Mouse (Mus musculus): Measurements from ENCODE around the gene Man2a1. TPM values are rescaled to one million over a fixed set of nuclear protein-coding genes. Genes with fewer than 3 reads are reported as not detected.

Man2a1 gene
- total RNA-seq, 2 experiments from 2014 or later, result 8.9 to 10.6 TPM

GRCm38 (mm10) chr17:64603134-64603533 is 2.6 kb downstream of the Man2a1 start:
- DNase-seq, result peak; percentile 39

- DNase-seq, result no peak
Measured at GRCm38 (mm10) chr17:64603534-64603933, 3.0 kb downstream of the Man2a1 start.

- DNase-seq, result no peak
Measured at GRCm38 (mm10) chr17:64604163-64604562, 3.6 kb downstream of the Man2a1 start.

GRCm38 (mm10) chr17:64608228-64608627 is 7.7 kb downstream of the Man2a1 start:
- DNase-seq, result no peak

GRCm38 (mm10) chr17:64608923-64609598 is 8.5 kb downstream of the Man2a1 start:
- no peak for DNase-seq

GRCm38 (mm10) chr17:64609741-64610140 is 9.2 kb downstream of the Man2a1 start:
- no peak for DNase-seq

- DNase-seq, result no peak
Measured at GRCm38 (mm10) chr17:64611426-64611825, 10.9 kb downstream of the Man2a1 start.

GRCm38 (mm10) chr17:64612135-64612885 is 11.8 kb downstream of the Man2a1 start:
- peak; percentile 66 for DNase-seq

GRCm38 (mm10) chr17:64612930-64613329 is 12.4 kb downstream of the Man2a1 start:
- no peak for DNase-seq

- no peak for DNase-seq
Measured at GRCm38 (mm10) chr17:64613351-64613750, 12.8 kb downstream of the Man2a1 start.

GRCm38 (mm10) chr17:64614804-64615203 is 14.3 kb downstream of the Man2a1 start:
- peak; percentile 76 for DNase-seq

GRCm38 (mm10) chr17:64615420-64615819 is 14.9 kb downstream of the Man2a1 start:
- peak; percentile 62 for DNase-seq

- DNase-seq, result no peak
Measured at GRCm38 (mm10) chr17:64616259-64616658, 15.7 kb downstream of the Man2a1 start.

- DNase-seq, result no peak
Measured at GRCm38 (mm10) chr17:64617838-64618237, 17.3 kb downstream of the Man2a1 start.

- DNase-seq, result no peak
Measured at GRCm38 (mm10) chr17:64618996-64619395, 18.5 kb downstream of the Man2a1 start.

- DNase-seq, result no peak
Measured at GRCm38 (mm10) chr17:64620135-64620534, 19.6 kb downstream of the Man2a1 start.

- no peak for DNase-seq
Measured at GRCm38 (mm10) chr17:64620627-64621026, 20.1 kb downstream of the Man2a1 start.

GRCm38 (mm10) chr17:64621226-64621625 is 20.7 kb downstream of the Man2a1 start:
- peak; percentile 27 for DNase-seq

- DNase-seq, result no peak
Measured at GRCm38 (mm10) chr17:64621649-64622351, 21.3 kb downstream of the Man2a1 start.

GRCm38 (mm10) chr17:64622352-64622886 is 21.9 kb downstream of the Man2a1 start:
- peak; percentile 33 for DNase-seq

- no peak for DNase-seq
Measured at GRCm38 (mm10) chr17:64624439-64624838, 23.9 kb downstream of the Man2a1 start.

- DNase-seq, result no peak
Measured at GRCm38 (mm10) chr17:64628796-64629195, 28.3 kb downstream of the Man2a1 start.

GRCm38 (mm10) chr17:64629486-64629885 is 28.9 kb downstream of the Man2a1 start:
- no peak for DNase-seq
